Mouse (Mus musculus): ENCODE data around the gene Sf3b4. TPM values are rescaled to one million over a fixed set of nuclear protein-coding genes. Genes with fewer than 3 reads are reported as not detected.

Gene Sf3b4
- polyA plus RNA-seq (2014; fragmentation: Illumina TruSeq; extraction: RNeasy Lipid Tissue Mini Kit (QIAGEN cat#74804); ENCODE audit: low read depth, low replicate concordance): 15.0 TPM

GRCm38 (mm10) chr3:96172197-96173178 is at the start of gene Sf3b4:
Sf3b4 (plus strand) TSS chr3:96172332.

DNA sequence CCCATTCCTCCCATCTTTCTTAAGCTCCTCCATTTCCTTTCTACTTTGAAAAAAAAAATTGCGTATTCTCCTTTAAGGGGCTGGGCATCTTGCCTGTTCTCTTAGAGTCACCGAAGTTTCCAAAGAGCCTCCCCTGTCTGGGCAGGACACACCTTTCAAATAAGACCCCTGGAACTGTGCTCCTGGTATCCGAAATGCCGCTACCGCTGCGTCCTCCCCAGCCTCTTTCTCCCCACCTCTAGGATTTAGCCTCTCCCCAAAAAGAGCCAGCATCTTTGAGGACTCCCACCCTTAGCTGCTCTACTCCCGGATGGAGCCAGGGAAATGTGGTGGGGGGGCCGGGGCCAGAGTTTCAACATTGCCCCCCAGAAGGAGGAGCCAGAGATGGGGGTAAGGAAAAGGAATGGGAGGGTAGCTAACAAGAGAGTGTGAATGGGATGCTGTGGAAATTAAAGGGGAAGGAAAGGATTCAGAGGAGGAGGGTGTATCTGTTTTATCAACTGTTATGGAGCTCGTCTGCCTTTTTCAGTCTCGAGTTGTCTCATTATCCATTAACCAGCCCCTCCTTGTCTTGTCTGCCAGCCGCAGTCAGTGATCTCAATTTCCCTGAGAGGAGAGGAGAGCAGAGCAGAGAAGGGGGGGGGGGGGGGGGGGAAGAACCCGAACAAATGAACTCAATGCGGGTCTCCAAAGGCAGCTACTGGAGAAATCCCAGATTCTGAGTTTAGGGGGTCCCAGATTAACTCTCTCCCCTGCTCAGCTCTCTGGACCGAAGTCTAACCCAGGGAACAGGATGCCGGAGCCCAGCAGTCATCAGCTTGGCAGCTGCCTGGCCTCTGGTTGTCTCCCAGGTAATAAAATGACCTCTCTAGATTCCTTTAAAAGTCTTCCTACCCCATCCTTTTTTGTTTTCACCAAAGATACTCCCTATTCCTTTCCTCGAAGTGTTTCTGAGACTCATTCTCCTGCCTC is 10.0 kb upstream of the Sf3b4 start, which contains the start of gene Mtmr11:
Gene Mtmr11 (plus strand): TSS at position 136 of the 972 bp plus-strand sequence.

GRCm38 (mm10) chr3:96180727-96181477 is 8.8 kb downstream of the Sf3b4 start, which contains the start of gene Sv2a:
Sv2a (plus strand) TSS chr3:96181151.

GRCm38 (mm10) chr3:96219661-96220130 is 47.6 kb downstream of the Sf3b4 start, which contains the start of the genes Bola1 and Hist2h2ab:
Bola1 (minus strand) TSS chr3:96219709.
Hist2h2ab (plus strand) TSS chr3:96219865.

GRCm38 (mm10) chr3:96220765-96221639 is 48.9 kb downstream of the Sf3b4 start, which contains the start of the genes Hist2h2ac and Hist2h2be:
Hist2h2ac (minus strand) TSS chr3:96220880.
Hist2h2be (plus strand) TSS chr3:96221119.

Other genes starting within 250 kb of the Sf3b4 start
- 188 TPM for gene Anp32e, start 243.1 kb upstream of the Sf3b4 start, polyA plus RNA-seq (2014; fragmentation: Illumina TruSeq; extraction: RNeasy Lipid Tissue Mini Kit (QIAGEN cat#74804); ENCODE audit: low read depth, low replicate concordance)
- gene Plekho1, start 176.3 kb upstream of the Sf3b4 start, polyA plus RNA-seq (2014; fragmentation: Illumina TruSeq; extraction: RNeasy Lipid Tissue Mini Kit (QIAGEN cat#74804); ENCODE audit: low read depth, low replicate concordance): 5.4 TPM
- gene Vps45, start 113.9 kb upstream of the Sf3b4 start, polyA plus RNA-seq (2014; fragmentation: Illumina TruSeq; extraction: RNeasy Lipid Tissue Mini Kit (QIAGEN cat#74804); ENCODE audit: low read depth, low replicate concordance): 74.0 TPM
- gene Otud7b, start 67.8 kb upstream of the Sf3b4 start, polyA plus RNA-seq (2014; fragmentation: Illumina TruSeq; extraction: RNeasy Lipid Tissue Mini Kit (QIAGEN cat#74804); ENCODE audit: low read depth, low replicate concordance): 26.7 TPM
- 15.3 TPM for gene Mtmr11, start 10.3 kb upstream of the Sf3b4 start, polyA plus RNA-seq (2014; fragmentation: Illumina TruSeq; extraction: RNeasy Lipid Tissue Mini Kit (QIAGEN cat#74804); ENCODE audit: low read depth, low replicate concordance)
- 3.7 TPM for gene Sv2a, start 8.8 kb downstream of the Sf3b4 start, polyA plus RNA-seq (2014; fragmentation: Illumina TruSeq; extraction: RNeasy Lipid Tissue Mini Kit (QIAGEN cat#74804); ENCODE audit: low read depth, low replicate concordance)
- gene Bola1, start 47.4 kb downstream of the Sf3b4 start, polyA plus RNA-seq (2014; fragmentation: Illumina TruSeq; extraction: RNeasy Lipid Tissue Mini Kit (QIAGEN cat#74804); ENCODE audit: low read depth, low replicate concordance): 4.2 TPM
- not detected for gene Hist2h2ab, start 47.5 kb downstream of the Sf3b4 start, polyA plus RNA-seq (2014; fragmentation: Illumina TruSeq; extraction: RNeasy Lipid Tissue Mini Kit (QIAGEN cat#74804); ENCODE audit: low read depth, low replicate concordance)
- gene Hist2h2ac, start 48.5 kb downstream of the Sf3b4 start, polyA plus RNA-seq (2014; fragmentation: Illumina TruSeq; extraction: RNeasy Lipid Tissue Mini Kit (QIAGEN cat#74804); ENCODE audit: low read depth, low replicate concordance): not detected
- gene Hist2h2be, start 48.8 kb downstream of the Sf3b4 start, polyA plus RNA-seq (2014; fragmentation: Illumina TruSeq; extraction: RNeasy Lipid Tissue Mini Kit (QIAGEN cat#74804); ENCODE audit: low read depth, low replicate concordance): 23.5 TPM
- gene Hist2h3c2, start 66.8 kb downstream of the Sf3b4 start, polyA plus RNA-seq (2014; fragmentation: Illumina TruSeq; extraction: RNeasy Lipid Tissue Mini Kit (QIAGEN cat#74804); ENCODE audit: low read depth, low replicate concordance): 8.0 TPM
- not detected for gene Hist2h2aa2, start 67.9 kb downstream of the Sf3b4 start, polyA plus RNA-seq (2014; fragmentation: Illumina TruSeq; extraction: RNeasy Lipid Tissue Mini Kit (QIAGEN cat#74804); ENCODE audit: low read depth, low replicate concordance)
- not detected for gene Hist2h2aa1, start 73.2 kb downstream of the Sf3b4 start, polyA plus RNA-seq (2014; fragmentation: Illumina TruSeq; extraction: RNeasy Lipid Tissue Mini Kit (QIAGEN cat#74804); ENCODE audit: low read depth, low replicate concordance)
- gene Hist2h3c1, start 74.4 kb downstream of the Sf3b4 start, polyA plus RNA-seq (2014; fragmentation: Illumina TruSeq; extraction: RNeasy Lipid Tissue Mini Kit (QIAGEN cat#74804); ENCODE audit: low read depth, low replicate concordance): 46.1 TPM
- gene Hist2h4, start 91.0 kb downstream of the Sf3b4 start, polyA plus RNA-seq (2014; fragmentation: Illumina TruSeq; extraction: RNeasy Lipid Tissue Mini Kit (QIAGEN cat#74804); ENCODE audit: low read depth, low replicate concordance): 0.99 TPM
- not detected for gene Hist2h3b, start 96.3 kb downstream of the Sf3b4 start, polyA plus RNA-seq (2014; fragmentation: Illumina TruSeq; extraction: RNeasy Lipid Tissue Mini Kit (QIAGEN cat#74804); ENCODE audit: low read depth, low replicate concordance)
- gene Hist2h2bb, start 97.4 kb downstream of the Sf3b4 start, polyA plus RNA-seq (2014; fragmentation: Illumina TruSeq; extraction: RNeasy Lipid Tissue Mini Kit (QIAGEN cat#74804); ENCODE audit: low read depth, low replicate concordance): not detected
- gene Fcgr1, start 121.6 kb downstream of the Sf3b4 start, polyA plus RNA-seq (2014; fragmentation: Illumina TruSeq; extraction: RNeasy Lipid Tissue Mini Kit (QIAGEN cat#74804); ENCODE audit: low read depth, low replicate concordance): 0.99 TPM